Mouse (Mus musculus) E14TG2a.4 (cell line): ENCODE data around the gene Nudcd3.

Experiments used
- CTCF ChIP-seq: conservative IDR thresholded peaks from 2 replicates; pipeline ENCODE4 v1.5.1; 2014; ENCODE audit warnings: low read length
- NANOG ChIP-seq: IDR thresholded peaks from 2 replicates; pipeline ENCODE4 v1.6.1; 2014; ENCODE audit warnings: borderline replicate concordance, low read length, mixed read lengths

- TF ChIP-seq CTCF (no peak), NANOG (no peak)
These were observed 46.0 kb downstream of the Nudcd3 start for GRCm38 (mm10) chr11:6154211-6154701.
